In the genomic region with DNA sequence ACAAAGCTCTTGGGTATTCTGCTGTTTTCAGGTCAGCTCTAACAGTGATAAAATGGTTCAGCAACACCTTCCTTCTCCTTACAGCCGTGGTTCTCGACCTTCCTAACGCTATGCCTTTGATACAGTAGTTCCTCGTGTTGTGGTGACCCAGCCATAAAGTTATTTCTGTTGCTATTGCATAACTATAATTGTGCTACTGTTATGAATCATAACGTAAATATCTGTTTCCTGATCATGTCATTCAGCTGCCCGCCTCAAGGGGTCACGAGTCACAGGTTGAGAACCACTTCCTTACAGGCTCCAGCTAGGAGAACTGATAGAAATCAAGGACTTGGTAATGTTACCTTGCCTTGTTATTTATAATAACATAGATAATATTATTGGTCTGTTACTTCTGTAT, we compare ENCODE assay signal across 9 mouse cellular contexts. TPM values are rescaled to one million over a fixed set of nuclear protein-coding genes. Genes with fewer than 3 reads are reported as not detected.
DNase-seq lines count a peak whose midpoint lies in the region; ATAC-seq and TF ChIP-seq lines count a peak whose summit lies in the region.
"Had no signal": no experiment of that assay in that cellular context is flagged by ENCODE, and none has a peak within 500 bp of the region (broad histone marks: within the 10 kb centered on the region; RNA-seq: fewer than 3 reads in every experiment).

No protein-coding gene starts in this region.

- ATAC-seq in granulocyte monocyte progenitor cell, adult 5-6 weeks (replicated peaks; ENCODE audit: poor library complexity, severe bottlenecking) = peak; percentile 86
- no peak for ATAC-seq in liver, postnatal 0 days
- peak; percentile 81 for ATAC-seq in stomach, postnatal 0 days (ENCODE audit: low FRiP score, low TSS enrichment)
- ATAC-seq in hindbrain, embryonic 11.5 days (ENCODE audit: low FRiP score) = no peak

- peak; percentile 50 for TF ChIP-seq CTCF in liver, postnatal 0 days (IDR thresholded peaks at IDR 0.05; ENCODE audit: low read depth)
- peak; percentile 60 for TF ChIP-seq CTCF in stomach, postnatal 0 days (IDR thresholded peaks at IDR 0.05; ENCODE audit: low read depth)

- peak; percentile 81 for DNase-seq in urinary bladder, postnatal 14 days (ENCODE audit: low spot score)
- DNase-seq in urinary bladder, postnatal 4 days (ENCODE audit: low spot score in 2 of 2) = no peak
- peak; percentile 28 for DNase-seq in liver, postnatal 0 days
- peak; percentile 72 for DNase-seq in stomach, postnatal 0 days (ENCODE audit: low spot score)
- no peak for DNase-seq in layer of hippocampus, postnatal 14 days (ENCODE audit: low spot score in 2 of 2)
- no peak for DNase-seq in hindbrain, embryonic 11.5 days (ENCODE audit: low spot score)
- DNase-seq in frontal cortex, postnatal 36 days (ENCODE audit: low spot score in 2 of 2) = no peak

- no peak overlapping the region for H3K9ac ChIP-seq in liver, postnatal 0 days (replicated peaks)
- H3K9ac ChIP-seq in stomach, postnatal 0 days (ENCODE audit: low read length) = no peak overlapping the region
- H3K9ac ChIP-seq in hindbrain, embryonic 11.5 days (ENCODE audit: low read depth, low read length) = no peak overlapping the region
- H3K9ac ChIP-seq: embryonic facial prominence, embryonic 12.5 days had no signal

- H3K4me1 ChIP-seq in liver, postnatal 0 days (ENCODE audit: insufficient read depth) = peaks cover 4% of the 10 kb centered on the region
- H3K4me1 ChIP-seq in stomach, postnatal 0 days (replicated peaks; ENCODE audit: control insufficient read depth, insufficient read depth) = 0 out of 2 replicates have a peak, but pooled peaks cover under 1% of the 10 kb centered on the region
- no peaks in the 10 kb centered on the region; the same call in 1 of the 2 replicates for H3K4me1 ChIP-seq in hindbrain, embryonic 11.5 days (replicated peaks; ENCODE audit: control insufficient read depth, insufficient read depth, low read length)

- no peaks in the 10 kb centered on the region for H3K9me3 ChIP-seq in liver, postnatal 0 days (ENCODE audit: low read length)
- no peaks in the 10 kb centered on the region for H3K9me3 ChIP-seq in stomach, postnatal 0 days (ENCODE audit: control insufficient read depth, low read length)
- H3K9me3 ChIP-seq in hindbrain, embryonic 11.5 days (ENCODE audit: control insufficient read depth, low read length) = no peaks in the 10 kb centered on the region
- H3K9me3 ChIP-seq: embryonic facial prominence, embryonic 12.5 days had no signal

- H3K36me3 ChIP-seq in liver, postnatal 0 days (replicated peaks; ENCODE audit: insufficient read depth, low read length) = no peaks in the 10 kb centered on the region
- H3K36me3 ChIP-seq in stomach, postnatal 0 days (ENCODE audit: control insufficient read depth, insufficient read depth, low read length) = no peaks in the 10 kb centered on the region
- H3K36me3 ChIP-seq in hindbrain, embryonic 11.5 days (ENCODE audit: control insufficient read depth, insufficient read depth, low read length) = no peaks in the 10 kb centered on the region
- H3K36me3 ChIP-seq: embryonic facial prominence, embryonic 12.5 days had no signal

- no peak overlapping the region for H3K4me3 ChIP-seq in liver, postnatal 0 days (ENCODE audit: low read depth, low read length)
- no peak overlapping the region for H3K4me3 ChIP-seq in stomach, postnatal 0 days (ENCODE audit: low read depth, low read length)
- no peak overlapping the region for H3K4me3 ChIP-seq in hindbrain, embryonic 11.5 days (ENCODE audit: low read depth, low read length)
- H3K4me3 ChIP-seq: embryonic facial prominence, embryonic 12.5 days had no signal

- no peak overlapping the region for H3K4me2 ChIP-seq in liver, postnatal 0 days (ENCODE audit: low read depth, low read length)
- no peak overlapping the region for H3K4me2 ChIP-seq in stomach, postnatal 0 days (replicated peaks; ENCODE audit: low read depth)
- no peak overlapping the region for H3K4me2 ChIP-seq in hindbrain, embryonic 11.5 days (replicated peaks; ENCODE audit: low read depth, low read length)
- H3K4me2 ChIP-seq: embryonic facial prominence, embryonic 12.5 days had no signal

- no peaks in the 10 kb centered on the region for H3K27me3 ChIP-seq in liver, postnatal 0 days (ENCODE audit: insufficient read depth, low read length)
- H3K27me3 ChIP-seq in stomach, postnatal 0 days (ENCODE audit: control insufficient read depth, insufficient read depth, low read length) = no peaks in the 10 kb centered on the region
- H3K27me3 ChIP-seq in hindbrain, embryonic 11.5 days (ENCODE audit: control insufficient read depth, insufficient read depth, low read length) = no peaks in the 10 kb centered on the region
- H3K27me3 ChIP-seq: embryonic facial prominence, embryonic 12.5 days had no signal

- H3K27ac ChIP-seq in liver, postnatal 0 days (ENCODE audit: low read depth) = no peak overlapping the region
- H3K27ac ChIP-seq in stomach, postnatal 0 days (replicated peaks) = no peak overlapping the region
- H3K27ac ChIP-seq in hindbrain, embryonic 11.5 days (ENCODE audit: low read depth, low read length) = no peak overlapping the region
- H3K27ac ChIP-seq: embryonic facial prominence, embryonic 12.5 days had no signal

- TF ChIP-seq EP300 in liver, postnatal 0 days (IDR thresholded peaks at IDR 0.05; ENCODE audit: low read depth) = no peak
- no peak for TF ChIP-seq EP300 in stomach, postnatal 0 days (optimal IDR thresholded peaks at IDR 0.05)

- WGBS in liver, postnatal 0 days (ENCODE audit: insufficient replicate concordance) = 22% methylated on average over 7 of the region's 7 CpGs
- 33% methylated on average over 7 of the region's 7 CpGs for WGBS in stomach, postnatal 0 days
- 83% methylated on average over 7 of the region's 7 CpGs for WGBS in hindbrain, embryonic 11.5 days

RNA-seq across cellular contexts. Expression of a gene that starts 11.8 kb away (rescaled TPM):
- 11.7 and 11.8 TPM in 2 replicates for total RNA-seq in granulocyte monocyte progenitor cell, adult 5-6 weeks (2014; fragmentation: Nextera tagmentation)
- 13.7 TPM in 2 replicates for total RNA-seq in granulocyte monocyte progenitor cell, adult 5-6 weeks (2017)
- polyA plus RNA-seq in liver, postnatal 0 days (2015; fragmentation: Nextera tagmentation; extraction: Ambion mirVana) = 6.7 and 8.2 TPM in 2 replicates
- polyA plus RNA-seq in stomach, postnatal 0 days (2015; fragmentation: Nextera tagmentation; extraction: Ambion mirVana) = 42.2 and 44.5 TPM in 2 replicates
- total RNA-seq in layer of hippocampus, postnatal 14 days (2021) = 10 to 100 TPM; 43.1 to 44.4 TPM
- polyA plus RNA-seq in hindbrain, embryonic 11.5 days (2014; fragmentation: Nextera tagmentation; extraction: Ambion mirVana) = 31.4 and 33.4 TPM in 2 replicates

RNA-seq across cellular contexts. Expression of a gene that starts 29.5 kb away (rescaled TPM):
- total RNA-seq in granulocyte monocyte progenitor cell, adult 5-6 weeks (2014; fragmentation: Nextera tagmentation) = not detected in 2 replicates
- 0.10 and 0.17 TPM in 2 replicates for total RNA-seq in granulocyte monocyte progenitor cell, adult 5-6 weeks (2017)
- polyA plus RNA-seq in liver, postnatal 0 days (2015; fragmentation: Nextera tagmentation; extraction: Ambion mirVana) = 49.6 and 53.1 TPM in 2 replicates
- 0.19 and 0.25 TPM in 2 replicates for polyA plus RNA-seq in stomach, postnatal 0 days (2015; fragmentation: Nextera tagmentation; extraction: Ambion mirVana)
- under 1 TPM in 1 of 2 experiments, not detected in 1; 0.12 TPM for total RNA-seq in layer of hippocampus, postnatal 14 days (2021)
- polyA plus RNA-seq in hindbrain, embryonic 11.5 days (2014; fragmentation: Nextera tagmentation; extraction: Ambion mirVana) = 0.17 and 0.25 TPM in 2 replicates

RNA-seq across cellular contexts. Expression of a gene that starts 33.8 kb away (rescaled TPM):
- total RNA-seq in granulocyte monocyte progenitor cell, adult 5-6 weeks (2014; fragmentation: Nextera tagmentation) = 2.0 TPM in 1 of 2 replicates, not detected in the other
- not detected in 2 replicates for total RNA-seq in granulocyte monocyte progenitor cell, adult 5-6 weeks (2017)
- 0.05 and 0.12 TPM in 2 replicates for polyA plus RNA-seq in liver, postnatal 0 days (2015; fragmentation: Nextera tagmentation; extraction: Ambion mirVana)
- 1.5 and 2.7 TPM in 2 replicates for polyA plus RNA-seq in stomach, postnatal 0 days (2015; fragmentation: Nextera tagmentation; extraction: Ambion mirVana)
- not detected for total RNA-seq in layer of hippocampus, postnatal 14 days (2021)
- polyA plus RNA-seq in hindbrain, embryonic 11.5 days (2014; fragmentation: Nextera tagmentation; extraction: Ambion mirVana) = 0.99 and 1.5 TPM in 2 replicates

RNA-seq across cellular contexts. Expression of a gene that starts 33.9 kb away (rescaled TPM):
- total RNA-seq in granulocyte monocyte progenitor cell, adult 5-6 weeks (2014; fragmentation: Nextera tagmentation) = 119 and 151 TPM in 2 replicates
- 110 and 112 TPM in 2 replicates for total RNA-seq in granulocyte monocyte progenitor cell, adult 5-6 weeks (2017)
- 207 and 212 TPM in 2 replicates for polyA plus RNA-seq in liver, postnatal 0 days (2015; fragmentation: Nextera tagmentation; extraction: Ambion mirVana)
- polyA plus RNA-seq in stomach, postnatal 0 days (2015; fragmentation: Nextera tagmentation; extraction: Ambion mirVana) = 238 and 277 TPM in 2 replicates
- 100 to 1,000 TPM; 196 to 214 TPM for total RNA-seq in layer of hippocampus, postnatal 14 days (2021)
- polyA plus RNA-seq in hindbrain, embryonic 11.5 days (2014; fragmentation: Nextera tagmentation; extraction: Ambion mirVana) = 259 and 284 TPM in 2 replicates

RNA-seq across cellular contexts. Expression of a gene that starts 38.0 kb away (rescaled TPM):
- total RNA-seq in granulocyte monocyte progenitor cell, adult 5-6 weeks (2014; fragmentation: Nextera tagmentation) = 30.1 and 30.3 TPM in 2 replicates
- 20.7 and 21.2 TPM in 2 replicates for total RNA-seq in granulocyte monocyte progenitor cell, adult 5-6 weeks (2017)
- polyA plus RNA-seq in liver, postnatal 0 days (2015; fragmentation: Nextera tagmentation; extraction: Ambion mirVana) = 5.7 and 6.6 TPM in 2 replicates
- 19.6 and 20.5 TPM in 2 replicates for polyA plus RNA-seq in stomach, postnatal 0 days (2015; fragmentation: Nextera tagmentation; extraction: Ambion mirVana)
- total RNA-seq in layer of hippocampus, postnatal 14 days (2021) = 10 to 100 TPM; 66.3 to 75.2 TPM
- polyA plus RNA-seq in hindbrain, embryonic 11.5 days (2014; fragmentation: Nextera tagmentation; extraction: Ambion mirVana) = 23.5 and 28.8 TPM in 2 replicates

Comparison
In these comparisons a context has a peak if more than half of its experiments do, and no peak if none do; other contexts are left out.
1. DNase-seq: peak in urinary bladder, postnatal 14 days (single experiment), liver, postnatal 0 days (single experiment) and stomach, postnatal 0 days (single experiment); none in urinary bladder, postnatal 4 days (0 of 2), layer of hippocampus, postnatal 14 days (0 of 2), hindbrain, embryonic 11.5 days (single experiment) and frontal cortex, postnatal 36 days (0 of 2).
2. ATAC-seq: peak in granulocyte monocyte progenitor cell, adult 5-6 weeks (single experiment) and stomach, postnatal 0 days (single experiment); none in liver, postnatal 0 days (single experiment) and hindbrain, embryonic 11.5 days (single experiment).
3. RNA of a gene that starts 29.5 kb away (polyA plus RNA-seq): 49.6 to 53.1 TPM in liver, postnatal 0 days; 0.19 to 0.25 TPM in stomach, postnatal 0 days and 0.17 to 0.25 TPM in hindbrain, embryonic 11.5 days; every median in the first group is over 10 times any median in the second.